Mouse (Mus musculus) limb, embryonic 14.5 days (tissue): ENCODE results near the gene Ccl1. TPM values are rescaled to one million over a fixed set of nuclear protein-coding genes. Genes with fewer than 3 reads are reported as not detected.

Experiments
- ATAC-seq: fragments of 200-750 bp; cut with Nextera tagmentation; 2 replicates; pipeline ENCODE4 v1.8.0; 2017; ENCODE audit warnings: low read depth, moderate number of reproducible peaks, moderate TSS enrichment; ENCODE audit not compliant: low FRiP score
- DNase-seq: peaks from one replicate; pipeline ENCODE4 v3.0.0-alpha.2; 2015; ENCODE audit warnings: low spot score
- H3K27ac ChIP-seq: fragments of 300-500 bp; sonication (generic); replicated peaks from 2 replicates; pipeline ENCODE4 v1.5.1; 2014; ENCODE audit warnings: low read depth, mild to moderate bottlenecking, low read length, moderate library complexity, mixed read lengths
- H3K27me3 ChIP-seq: fragments of 300-500 bp; sonication (generic); 2 replicates; pipeline ENCODE4 v1.6.1; 2014; ENCODE audit warnings: low read length, mixed read lengths; ENCODE audit not compliant: control insufficient read depth, insufficient read depth
- H3K36me3 ChIP-seq: fragments of 300-500 bp; sonication (generic); 2 replicates; pipeline ENCODE4 v1.6.1; 2014; ENCODE audit warnings: mild to moderate bottlenecking, low read length, moderate library complexity, mixed read lengths; ENCODE audit not compliant: control insufficient read depth, insufficient read depth
- H3K4me1 ChIP-seq: fragments of 300-500 bp; sonication (generic); 2 replicates; pipeline ENCODE4 v1.6.1; 2014; ENCODE audit warnings: antibody characterized with exemption, low read length, mixed read lengths; ENCODE audit not compliant: control insufficient read depth, insufficient read depth
- H3K4me2 ChIP-seq: fragments of 300-500 bp; sonication (generic); replicated peaks from 2 replicates; pipeline ENCODE4 v1.6.1; 2014; ENCODE audit warnings: low read depth, mild to moderate bottlenecking, low read length, moderate library complexity; ENCODE audit not compliant: severe bottlenecking
- H3K4me3 ChIP-seq: fragments of 300-500 bp; sonication (generic); replicated peaks from 2 replicates; pipeline ENCODE4 v1.5.1; 2014; ENCODE audit warnings: low read length
- H3K9ac ChIP-seq: fragments of 300-500 bp; sonication (generic); 2 replicates; pipeline ENCODE4 v1.6.1; 2014; ENCODE audit warnings: mild to moderate bottlenecking, low read depth, low read length, moderate library complexity; ENCODE audit not compliant: severe bottlenecking
- H3K9me3 ChIP-seq: fragments of 300-500 bp; sonication (generic); 2 replicates; pipeline ENCODE4 v1.6.1; 2016; ENCODE audit warnings: low read length; ENCODE audit not compliant: control insufficient read depth
- POLR2A ChIP-seq: fragments of 200-500 bp; IDR thresholded peaks from 2 replicates; pipeline ENCODE4 v1.8.0; 2012; ENCODE audit warnings: inconsistent platforms, mild to moderate bottlenecking, moderate library complexity, borderline replicate concordance; ENCODE audit not compliant: insufficient read depth, insufficient read length; ENCODE audit errors: extremely low read depth
- WGBS: fragments of 180-500 bp; shearing (Covaris S2); extraction: QIAGEN DNeasy Blood & Tissue Kit; methylation state at CpG from one replicate; pipeline ENCODE4 v1.1.7; 2014; 5-methylcytosine and 5-hydroxymethylcytosine counted together
- polyA plus RNA-seq, 2 experiments: library from polyadenylated mRNA; depleted of rRNA in 1 of 2; stranded (reverse) in 1 of 2; unstranded in 1 of 2; fragments of >200 nt; fragmentation: Nextera tagmentation in 1 of 2; extraction: Ambion mirVana in 1 of 2; gene quantifications; 2 replicates each; pipeline versions ENCODE4 v1.2.1 to v1.2.3; 2012 to 2014

Gene Ccl1
- polyA plus RNA-seq, 2 experiments, result not detected

- no peak overlapping the region for H3K27ac ChIP-seq
- H3K4me1 ChIP-seq, result no peaks in the 10 kb centered on the region
- 61% methylated on average over 7 of the region's 7 CpGs for WGBS
- H3K9ac ChIP-seq, result no peak overlapping the region
- no peaks in the 10 kb centered on the region for H3K36me3 ChIP-seq
- ATAC-seq (no peak), DNase-seq (no peak)
- TF ChIP-seq POLR2A, result no peak
- no peak overlapping the region for H3K4me3 ChIP-seq
- no peak overlapping the region for H3K4me2 ChIP-seq
- no peaks in the 10 kb centered on the region for H3K9me3 ChIP-seq
- H3K27me3 ChIP-seq, result no peaks in the 10 kb centered on the region
Observed at GRCm38 (mm10) chr11:82171316-82172071, 134.0 kb downstream of the Ccl1 start.

DNA sequence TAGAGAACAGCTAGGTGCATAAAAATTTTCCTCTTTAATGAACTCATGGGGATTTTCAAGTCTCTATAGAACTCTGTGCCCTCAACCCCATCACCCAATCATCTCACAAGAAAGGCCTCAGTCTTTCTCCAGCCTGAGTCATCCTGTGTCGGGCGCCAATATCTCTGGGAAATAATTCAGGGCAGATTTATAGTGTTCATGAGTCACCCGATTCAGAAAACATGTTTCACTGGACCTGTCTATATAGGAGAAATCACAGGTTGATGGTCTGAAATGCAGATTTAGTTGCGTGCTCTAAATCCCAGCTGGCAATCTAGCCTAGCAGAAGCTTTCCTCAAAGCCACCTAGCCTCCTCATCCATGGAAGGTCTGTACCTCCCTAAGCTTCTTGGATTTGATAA lies 136.0 kb downstream of the Ccl1 start:
- Histone ChIP-seq H3K9me3 (no peaks in the 10 kb centered on the region), H3K27me3 (no peaks in the 10 kb centered on the region), H3K4me1 (no peaks in the 10 kb centered on the region), H3K4me2 (no peak overlapping the region), H3K9ac (no peak overlapping the region), H3K36me3 (no peaks in the 10 kb centered on the region), H3K4me3 (no peak overlapping the region), H3K27ac (no peak overlapping the region)
- WGBS, result 87% methylated on average over 4 of the region's 4 CpGs
- TF ChIP-seq POLR2A, result no peak
- DNase-seq (no peak), ATAC-seq (no peak)

DNA sequence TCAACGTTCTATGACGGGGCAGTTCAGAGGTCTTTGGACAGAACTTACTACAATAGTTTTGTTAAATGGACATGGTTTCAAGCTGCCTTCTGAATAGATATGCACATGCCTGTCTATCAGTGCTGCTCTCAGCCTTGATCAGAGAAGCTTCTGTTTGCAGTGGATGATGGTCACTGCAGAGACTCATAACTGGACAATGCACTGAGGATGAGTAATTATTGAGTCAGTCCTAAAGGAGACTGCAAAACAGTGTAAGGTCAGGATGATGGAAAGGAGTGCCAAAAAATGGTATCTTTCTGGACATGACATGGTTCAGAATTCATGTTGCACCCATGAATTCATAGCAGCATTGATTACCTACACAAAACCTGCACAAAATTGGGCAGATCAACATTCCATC lies 137.2 kb downstream of the Ccl1 start:
- 89% methylated on average over 2 of the region's 2 CpGs for WGBS
- TF ChIP-seq POLR2A, result no peak
- no peak for ATAC-seq

GRCm38 (mm10) chr11:82163285-82163684 lies 142.2 kb downstream of the Ccl1 start:
- no peak overlapping the region for H3K4me2 ChIP-seq
- H3K9ac ChIP-seq, result no peak overlapping the region
- H3K27me3 ChIP-seq, result no peaks in the 10 kb centered on the region
- H3K4me1 ChIP-seq, result no peaks in the 10 kb centered on the region
- DNase-seq (no peak), ATAC-seq (no peak)
- 75% methylated on average over 8 of the region's 8 CpGs for WGBS
- H3K4me3 ChIP-seq, result no peak overlapping the region
- no peak overlapping the region for H3K27ac ChIP-seq
- no peaks in the 10 kb centered on the region for H3K36me3 ChIP-seq
- TF ChIP-seq POLR2A, result no peak
- H3K9me3 ChIP-seq, result no peaks in the 10 kb centered on the region

More for the DNA sequence above, 137.2 kb downstream of the Ccl1 start:
- H3K9me3 ChIP-seq, result no peaks in the 10 kb centered on the region
- H3K27ac ChIP-seq, result no peak overlapping the region
- H3K4me1 ChIP-seq, result no peaks in the 10 kb centered on the region
- no peak for DNase-seq
- H3K36me3 ChIP-seq, result no peaks in the 10 kb centered on the region
- H3K4me2 ChIP-seq, result no peak overlapping the region
- no peak overlapping the region for H3K4me3 ChIP-seq
- H3K9ac ChIP-seq, result no peak overlapping the region
- H3K27me3 ChIP-seq, result no peaks in the 10 kb centered on the region

GRCm38 (mm10) chr11:82159126-82159525 lies 146.4 kb downstream of the Ccl1 start:
- ATAC-seq (no peak), DNase-seq (peak; percentile 7)
- no peaks in the 10 kb centered on the region for H3K36me3 ChIP-seq
- H3K27ac ChIP-seq, result no peak overlapping the region
- H3K27me3 ChIP-seq, result no peaks in the 10 kb centered on the region
- no peak overlapping the region for H3K4me2 ChIP-seq
- 18% methylated on average over 2 of the region's 2 CpGs for WGBS
- no peak overlapping the region for H3K9ac ChIP-seq
- no peak overlapping the region for H3K4me3 ChIP-seq
- no peaks in the 10 kb centered on the region for H3K9me3 ChIP-seq
- no peak for TF ChIP-seq POLR2A
- no peaks in the 10 kb centered on the region for H3K4me1 ChIP-seq
